Mouse (Mus musculus): ENCODE measurements at regions not wholly inside any gene's neighbourhood (a gene's known extent, or its start where the extent isn't known, plus 50 kb on each side); places are given as distances from the start of the nearest gene placed in this dataset.
"Not testable (repeated sequence)": the region's sequence is repeated elsewhere in the genome, so short reads cannot be mapped to it uniquely, and the experiment has no call there.

DNA sequence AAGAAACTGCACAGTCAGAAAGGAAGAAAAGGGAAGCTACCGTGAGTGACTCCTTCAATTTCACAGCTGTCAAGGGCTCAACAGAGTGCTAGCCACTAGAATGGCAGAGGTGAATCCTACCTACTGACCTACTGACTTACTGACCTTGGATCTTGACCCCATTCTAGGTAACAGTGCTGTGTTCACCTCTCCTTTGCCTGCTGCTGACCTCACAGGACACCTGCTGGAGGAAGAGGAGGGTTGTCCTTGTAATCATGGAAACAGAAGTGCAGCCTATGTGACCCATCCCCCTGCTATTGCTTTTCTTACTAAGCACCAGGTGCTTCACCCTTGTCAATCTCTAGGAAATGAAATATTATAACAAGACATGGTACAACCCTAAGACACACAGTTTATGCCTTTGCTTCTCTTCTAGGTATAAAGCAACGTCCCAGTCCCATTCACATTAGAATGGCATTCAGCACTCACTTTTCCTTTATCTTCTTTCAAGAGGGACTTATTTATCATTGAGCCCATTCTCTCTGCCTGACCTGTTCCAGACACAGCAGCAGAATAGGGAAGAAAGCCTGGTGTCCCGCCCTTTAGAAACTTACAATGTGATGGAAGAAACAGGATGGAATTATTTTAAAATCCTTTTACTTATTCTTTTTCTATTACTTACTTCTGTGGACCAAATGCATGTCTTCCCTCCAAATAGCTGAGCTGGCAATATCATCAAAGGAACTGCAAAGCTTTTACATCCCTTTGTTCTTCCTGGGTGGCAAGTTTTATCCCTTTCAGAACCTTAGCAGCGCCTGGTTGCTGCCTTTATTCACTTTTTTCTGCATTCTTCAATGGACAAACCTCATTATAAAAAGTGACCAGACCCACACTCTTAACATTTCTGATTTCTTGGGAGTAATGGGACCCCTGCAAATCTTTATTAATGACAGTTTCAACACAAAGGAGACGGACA is 176.5 kb downstream of the Alg10b start:
- no peak overlapping the region for H3K9ac ChIP-seq
- peaks cover 4% of the 10 kb centered on the region; the same call in 1 of the 2 replicates for H3K4me1 ChIP-seq
- no peaks in the 10 kb centered on the region for H3K27me3 ChIP-seq (replicated peaks)
- H3K27ac ChIP-seq = no peak overlapping the region
- WGBS = 17% methylated on average over 5 of the region's 5 CpGs
- H3K4me3 ChIP-seq = no peak overlapping the region
- no peaks in the 10 kb centered on the region for H3K9me3 ChIP-seq
- no peak overlapping the region for H3K4me2 ChIP-seq (replicated peaks)
- ATAC-seq (ENCODE audit: low FRiP score, low read depth) = no peak
- H3K36me3 ChIP-seq = no peaks in the 10 kb centered on the region

GRCm38 (mm10) chr15:90420776-90421175 is 196.7 kb downstream of the Alg10b start:
- no peak for ATAC-seq (ENCODE audit: low FRiP score, low read depth)
- WGBS = 94% methylated on average over 2 of the region's 2 CpGs

DNA sequence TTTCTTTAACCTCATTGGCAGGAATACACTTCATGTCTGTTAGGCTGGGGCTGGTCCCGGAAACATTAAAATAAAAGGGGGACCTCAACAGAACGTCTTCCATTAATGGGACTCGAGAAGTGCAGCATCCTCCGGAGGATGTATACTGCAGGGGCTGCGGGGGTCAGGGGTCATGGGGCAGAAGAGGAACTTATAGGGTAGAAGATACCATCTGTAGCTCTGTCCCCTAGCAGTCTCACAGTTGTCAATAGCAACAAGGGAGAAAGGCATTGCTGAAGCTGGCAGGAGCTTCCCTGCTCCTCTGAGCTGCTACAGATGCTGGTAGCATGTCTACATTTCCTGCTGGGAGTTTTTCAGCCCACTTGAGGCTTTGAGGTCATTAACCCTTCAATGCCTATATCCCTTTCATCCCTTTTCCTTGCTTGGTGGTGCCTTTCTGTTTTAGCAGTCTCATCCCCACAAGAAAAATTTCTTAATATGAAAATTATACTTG is 198.1 kb downstream of the Alg10b start:
- Histone ChIP-seq H3K27me3 (replicated peaks) (no peaks in the 10 kb centered on the region), H3K4me1 (no peaks in the 10 kb centered on the region), H3K9ac (no peak overlapping the region), H3K4me3 (no peak overlapping the region), H3K27ac (no peak overlapping the region), H3K9me3 (no peaks in the 10 kb centered on the region), H3K36me3 (no peaks in the 10 kb centered on the region), H3K4me2 (replicated peaks) (no peak overlapping the region)
- WGBS = 16% methylated on average over 5 of the region's 5 CpGs
- ATAC-seq (ENCODE audit: low FRiP score, low read depth) = no peak

More at GRCm38 (mm10) chr15:90420776-90421175, 196.7 kb downstream of the Alg10b start:
- Histone ChIP-seq H3K4me3 (no peak overlapping the region), H3K9me3 (no peaks in the 10 kb centered on the region), H3K36me3 (no peaks in the 10 kb centered on the region), H3K4me2 (replicated peaks) (no peak overlapping the region), H3K27me3 (replicated peaks) (no peaks in the 10 kb centered on the region), H3K27ac (no peak overlapping the region), H3K4me1 (no peaks in the 10 kb centered on the region), H3K9ac (no peak overlapping the region)

- H3K4me3 ChIP-seq; H3K4me2 ChIP-seq (replicated peaks); H3K27ac ChIP-seq; H3K36me3 ChIP-seq; H3K4me1 ChIP-seq; ATAC-seq (ENCODE audit: low FRiP score, low read depth); H3K9me3 ChIP-seq; H3K9ac ChIP-seq; H3K27me3 ChIP-seq (replicated peaks): not testable (repeated sequence)
- WGBS = 95% methylated on average over 3 of the region's 3 CpGs
Measured at GRCm38 (mm10) chr15:90431048-90431447, 206.9 kb downstream of the Alg10b start.

DNA sequence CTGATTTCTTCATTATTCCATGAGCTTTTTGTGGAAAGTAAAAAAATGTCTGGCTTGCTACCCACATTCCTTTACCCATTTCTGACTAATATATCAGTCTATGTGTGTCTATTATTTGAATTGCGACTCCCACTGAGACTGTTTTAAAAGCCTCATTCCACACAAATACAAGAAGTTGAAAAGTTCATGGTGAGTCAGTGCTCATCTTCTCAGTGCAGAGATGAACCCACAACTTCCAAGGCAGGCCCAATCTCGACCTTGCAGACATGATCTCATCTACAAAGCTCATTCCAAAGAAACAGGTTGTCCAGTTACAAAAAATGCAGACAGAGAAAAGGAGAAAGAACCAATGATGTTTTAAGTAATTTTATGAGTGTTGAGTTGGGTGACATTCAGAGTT is 208.0 kb downstream of the Alg10b start:
- no peak overlapping the region for H3K4me3 ChIP-seq
- H3K4me2 ChIP-seq (replicated peaks) = no peak overlapping the region
- no peaks in the 10 kb centered on the region for H3K9me3 ChIP-seq
- no peak overlapping the region for H3K9ac ChIP-seq
- no peaks in the 10 kb centered on the region for H3K4me1 ChIP-seq
- no peak overlapping the region for H3K27ac ChIP-seq
- H3K36me3 ChIP-seq = no peaks in the 10 kb centered on the region
- H3K27me3 ChIP-seq (replicated peaks) = no peaks in the 10 kb centered on the region
- WGBS = 67% methylated on average over 2 of the region's 2 CpGs
- no peak for ATAC-seq (ENCODE audit: low FRiP score, low read depth)

- Histone ChIP-seq H3K4me3 (no peak overlapping the region), H3K36me3 (no peaks in the 10 kb centered on the region), H3K9ac (no peak overlapping the region), H3K27ac (no peak overlapping the region), H3K4me1 (no peaks in the 10 kb centered on the region), H3K4me2 (replicated peaks) (no peak overlapping the region), H3K27me3 (replicated peaks) (no peaks in the 10 kb centered on the region), H3K9me3 (no peaks in the 10 kb centered on the region)
- no peak for ATAC-seq (ENCODE audit: low FRiP score, low read depth)
- WGBS = 38% methylated on average over 5 of the region's 5 CpGs
Measured at GRCm38 (mm10) chr15:90435286-90435685, 211.2 kb downstream of the Alg10b start.
